Mouse (Mus musculus) bone marrow macrophage, adult 2 months (primary cell): ENCODE measurements around the gene Nrxn2. TPM values are rescaled to one million over a fixed set of nuclear protein-coding genes. Genes with fewer than 3 reads are reported as not detected.

Experiments
- H3K27ac ChIP-seq: 2 replicates; pipeline ENCODE4 v1.5.1; 2012; ENCODE audit warnings: low read depth, low read length; ENCODE audit not compliant: insufficient read depth
- H3K4me1 ChIP-seq: 2 replicates; pipeline ENCODE4 v1.6.1; 2012; ENCODE audit warnings: low read length; ENCODE audit not compliant: control insufficient read depth, insufficient read depth
- H3K4me3 ChIP-seq: 2 replicates; pipeline ENCODE4 v1.5.1; 2012; ENCODE audit warnings: mild to moderate bottlenecking, low read length, moderate library complexity; ENCODE audit not compliant: insufficient read depth
- CTCF ChIP-seq: IDR thresholded peaks from 2 replicates; pipeline ENCODE4 v1.5.1; 2012; ENCODE audit warnings: low read depth, mild to moderate bottlenecking, low read length, moderate library complexity
- POLR2A ChIP-seq: IDR thresholded peaks from 2 replicates; pipeline ENCODE4 v1.6.1; 2012; ENCODE audit warnings: mild to moderate bottlenecking, low read depth, low read length, borderline replicate concordance
- polyA plus RNA-seq: library from polyadenylated mRNA; stranded (reverse); fragments of >200 nt; gene quantifications from 2 replicates; pipeline ENCODE4 v1.2.4, GENCODE M21; 2012; ENCODE audit not compliant: missing spikeins, insufficient read depth, insufficient read length

The Nrxn2 gene
- polyA plus RNA-seq, 1 experiment, result not detected

GRCm38 (mm10) chr19:6537526-6537925 is 119.0 kb downstream of the Nrxn2 start:
- Histone ChIP-seq H3K4me1 (peaks cover 7% of the 10 kb centered on the region), H3K27ac (no peak overlapping the region), H3K4me3 (no peak overlapping the region)
- TF ChIP-seq POLR2A, result no peak
- TF ChIP-seq CTCF, result no peak

GRCm38 (mm10) chr19:6538546-6538945 is 120.0 kb downstream of the Nrxn2 start:
- Histone ChIP-seq H3K4me1 (peaks cover 9% of the 10 kb centered on the region), H3K27ac (no peak overlapping the region), H3K4me3 (no peak overlapping the region)
- no peak for TF ChIP-seq CTCF

- H3K4me1 ChIP-seq, result peaks cover 9% of the 10 kb centered on the region
- H3K27ac ChIP-seq, result no peak overlapping the region
- H3K4me3 ChIP-seq, result no peak overlapping the region
- TF ChIP-seq POLR2A (no peak), CTCF (no peak)
These were observed 121.1 kb downstream of the Nrxn2 start for GRCm38 (mm10) chr19:6539592-6539991.

GRCm38 (mm10) chr19:6540191-6540590 is 121.7 kb downstream of the Nrxn2 start:
- TF ChIP-seq CTCF, result no peak
- TF ChIP-seq POLR2A, result no peak
- Histone ChIP-seq H3K4me3 (no peak overlapping the region), H3K4me1 (peaks cover 10% of the 10 kb centered on the region), H3K27ac (no peak overlapping the region)

GRCm38 (mm10) chr19:6541521-6541920 is 123.0 kb downstream of the Nrxn2 start:
- TF ChIP-seq POLR2A (no peak), CTCF (no peak)
- H3K27ac ChIP-seq, result no peak overlapping the region
- H3K4me3 ChIP-seq, result no peak overlapping the region
- peaks cover 22% of the 10 kb centered on the region for H3K4me1 ChIP-seq

GRCm38 (mm10) chr19:6542367-6543034 is 124.0 kb downstream of the Nrxn2 start, which contains the start of gene Slc22a12:
Slc22a12 (minus strand) TSS chr19:6543032.
- TF ChIP-seq POLR2A (no peak), CTCF (no peak)
- H3K4me1 ChIP-seq, result peaks cover 25% of the 10 kb centered on the region
- no peak within 1 kb of the TSS for H3K4me3 ChIP-seq
- H3K27ac ChIP-seq, result no peak within 1 kb of the TSS

- no peak overlapping the region for H3K4me3 ChIP-seq
- no peak overlapping the region for H3K27ac ChIP-seq
- TF ChIP-seq POLR2A (no peak), CTCF (no peak)
- H3K4me1 ChIP-seq, result peaks cover 25% of the 10 kb centered on the region
These were observed 124.5 kb downstream of the Nrxn2 start for GRCm38 (mm10) chr19:6543035-6543383.

GRCm38 (mm10) chr19:6543518-6543917 is 125.0 kb downstream of the Nrxn2 start:
- H3K4me1 ChIP-seq, result peaks cover 25% of the 10 kb centered on the region
- H3K27ac ChIP-seq, result no peak overlapping the region
- H3K4me3 ChIP-seq, result no peak overlapping the region
- no peak for TF ChIP-seq POLR2A
- no peak for TF ChIP-seq CTCF

- Histone ChIP-seq H3K4me3 (no peak overlapping the region), H3K4me1 (peaks cover 25% of the 10 kb centered on the region), H3K27ac (no peak overlapping the region)
- TF ChIP-seq CTCF (no peak), POLR2A (no peak)
These were observed 126.2 kb downstream of the Nrxn2 start for GRCm38 (mm10) chr19:6544712-6545111.

- TF ChIP-seq CTCF, result no peak
- TF ChIP-seq POLR2A, result no peak
- Histone ChIP-seq H3K27ac (no peak overlapping the region), H3K4me1 (peaks cover 24% of the 10 kb centered on the region), H3K4me3 (no peak overlapping the region)
These were observed 127.0 kb downstream of the Nrxn2 start for GRCm38 (mm10) chr19:6545481-6545880.
